Mouse (Mus musculus): ENCODE results near the gene Psmb11.
"Not testable (repeated sequence)": the region's sequence is repeated elsewhere in the genome, so short reads cannot be mapped to it uniquely, and the experiment has no call there.

Gene Psmb11

DNA sequence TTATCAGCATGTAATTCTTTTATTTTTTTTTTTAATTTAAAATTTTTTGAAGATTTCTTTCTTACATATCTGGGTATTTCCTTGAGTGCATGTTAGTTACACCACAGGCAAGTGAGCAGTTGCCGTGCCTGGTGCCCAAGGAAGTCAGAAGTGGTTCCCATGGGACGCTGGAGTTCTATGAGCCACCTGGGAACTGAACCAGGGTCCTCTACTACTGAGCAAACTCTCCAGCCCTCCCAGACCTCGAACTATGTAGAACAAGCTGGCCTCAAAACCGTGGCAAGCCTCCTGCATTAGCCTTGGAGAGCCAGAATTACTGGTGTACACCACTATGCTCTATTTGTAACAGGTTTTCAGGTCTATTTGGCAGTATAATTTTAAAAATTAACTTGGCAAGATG lies 18.6 kb upstream of the Psmb11 start:
- no peak for ATAC-seq (ENCODE audit: insufficient number of reproducible peaks, low FRiP score, low TSS enrichment)

DNA sequence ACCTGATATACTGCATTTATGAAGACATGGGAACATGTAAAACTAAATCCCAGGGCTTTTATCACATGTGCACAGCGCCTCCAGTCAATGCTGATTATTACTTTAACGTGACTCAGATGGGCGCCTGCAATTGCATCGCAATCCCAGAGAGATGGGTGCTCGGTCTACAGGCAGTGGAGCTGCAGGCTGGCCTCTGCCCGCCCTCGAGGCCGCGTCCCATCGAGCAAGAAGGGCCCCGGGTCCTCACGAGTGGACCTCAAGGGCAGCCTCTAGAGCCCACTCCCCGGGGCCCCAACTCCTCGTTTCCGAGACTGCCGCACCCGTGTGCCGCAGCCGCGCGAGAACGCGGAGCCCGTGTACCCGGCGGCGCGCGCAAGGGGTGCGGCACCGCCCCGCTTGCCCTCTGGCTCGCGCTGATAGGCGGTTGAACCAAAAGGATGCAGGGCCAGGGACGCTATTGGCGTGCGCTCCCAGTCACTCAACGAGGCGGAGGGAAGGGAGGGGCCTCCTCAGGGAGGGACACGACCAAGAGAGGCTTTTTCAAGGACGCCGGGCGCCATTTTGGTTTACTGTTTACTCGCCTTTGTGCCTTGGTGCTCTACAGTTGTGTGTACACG lies 18.1 kb upstream of the Psmb11 start:
- peak; percentile 99 for ATAC-seq (ENCODE audit: insufficient number of reproducible peaks, low FRiP score, low TSS enrichment)

DNA sequence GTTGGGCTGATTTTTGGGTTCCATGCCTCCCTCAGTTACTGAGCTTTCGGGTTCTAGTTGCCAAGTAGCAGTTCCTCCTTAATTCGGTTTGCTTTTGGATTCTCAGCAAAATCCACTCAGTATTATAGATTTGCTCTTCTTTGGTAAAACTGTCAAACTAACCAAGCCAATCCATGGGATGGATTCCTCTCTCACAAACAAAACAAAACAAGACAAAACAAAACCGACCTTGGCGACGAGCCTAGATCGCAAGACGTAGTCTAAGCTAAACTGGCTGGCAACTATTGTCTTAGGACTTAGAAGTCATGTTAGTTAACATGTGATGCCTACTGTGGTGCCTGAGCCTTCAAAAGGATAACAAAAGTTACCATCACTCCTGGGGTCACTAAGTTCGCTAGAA lies 17.5 kb upstream of the Psmb11 start:
- ATAC-seq (ENCODE audit: insufficient number of reproducible peaks, low FRiP score, low TSS enrichment), result no peak

DNA sequence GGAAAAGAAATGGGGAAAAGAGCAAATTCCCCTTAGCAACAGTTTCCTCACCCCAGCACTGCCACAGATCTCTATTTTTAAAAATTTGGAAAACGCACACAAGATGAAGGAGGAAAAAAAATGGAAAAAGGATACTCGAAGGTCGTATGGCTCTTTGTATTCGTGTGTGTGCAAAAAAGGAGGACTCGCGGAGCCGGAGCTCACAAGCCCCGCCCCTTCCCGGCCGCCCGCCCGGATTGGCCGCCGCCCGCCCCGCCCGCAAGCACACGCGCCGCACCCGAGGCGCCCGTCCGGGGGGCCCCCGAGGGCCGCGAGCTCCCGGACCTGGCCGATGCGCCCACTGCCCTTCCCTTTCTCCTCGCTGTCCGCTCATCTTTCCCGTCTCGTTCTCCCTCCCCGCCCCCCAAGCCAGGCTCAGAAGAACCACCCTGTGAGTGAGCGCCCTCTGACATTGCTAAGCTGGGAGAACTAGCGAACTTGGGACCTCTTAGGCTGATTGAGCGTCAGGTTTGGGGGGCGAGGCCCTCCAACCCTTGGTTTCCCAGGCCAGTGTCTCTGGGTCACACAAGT lies 15.4 kb upstream of the Psmb11 start, which contains the start of gene 4931414P19Rik:
TSS of gene 4931414P19Rik (minus strand) at position 242 of the 570 bp plus-strand sequence.
- no peak for ATAC-seq (ENCODE audit: insufficient number of reproducible peaks, low FRiP score, low TSS enrichment)

DNA sequence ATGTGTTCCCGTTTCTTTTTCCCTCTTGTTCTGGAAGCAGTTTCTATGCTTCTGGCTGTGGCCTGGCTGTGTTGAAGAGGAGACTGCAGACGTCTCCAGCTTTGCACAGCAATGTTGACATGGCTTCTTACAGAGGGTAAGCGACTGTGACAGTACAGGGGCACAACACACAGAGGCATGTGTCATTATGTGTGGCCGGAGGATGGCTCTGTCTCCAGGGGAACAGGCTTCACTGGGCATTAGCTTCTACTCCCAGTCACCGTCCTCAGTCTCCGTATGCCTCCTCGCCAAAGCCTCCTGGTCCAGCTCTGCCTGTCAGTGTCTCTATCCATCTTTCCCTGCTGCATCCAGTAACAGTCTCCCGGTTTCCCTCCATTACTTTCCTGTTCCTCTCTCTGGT lies 14.0 kb upstream of the Psmb11 start:
- ATAC-seq (ENCODE audit: insufficient number of reproducible peaks, low FRiP score, low TSS enrichment), result no peak

DNA sequence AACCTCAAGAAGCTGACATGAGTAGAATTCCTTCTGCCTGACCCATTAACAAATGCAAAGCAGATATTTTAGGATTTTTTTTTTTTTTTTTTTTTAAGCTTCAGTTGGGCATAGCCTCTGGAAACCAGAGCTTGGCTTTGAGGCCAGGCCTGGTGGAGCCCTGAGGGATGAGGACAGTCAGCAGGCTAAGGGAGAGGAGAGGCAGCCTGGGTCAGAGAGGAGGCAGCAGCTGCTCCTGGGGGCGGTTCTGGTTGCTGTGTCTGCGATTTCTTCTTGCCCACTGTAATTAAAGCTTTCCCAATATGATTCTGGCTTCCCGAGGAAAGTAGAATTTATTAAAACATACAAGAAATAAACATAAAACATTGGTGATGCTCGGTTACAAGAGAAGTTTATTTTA lies 12.0 kb upstream of the Psmb11 start:
- ATAC-seq (ENCODE audit: insufficient number of reproducible peaks, low FRiP score, low TSS enrichment), result no peak

DNA sequence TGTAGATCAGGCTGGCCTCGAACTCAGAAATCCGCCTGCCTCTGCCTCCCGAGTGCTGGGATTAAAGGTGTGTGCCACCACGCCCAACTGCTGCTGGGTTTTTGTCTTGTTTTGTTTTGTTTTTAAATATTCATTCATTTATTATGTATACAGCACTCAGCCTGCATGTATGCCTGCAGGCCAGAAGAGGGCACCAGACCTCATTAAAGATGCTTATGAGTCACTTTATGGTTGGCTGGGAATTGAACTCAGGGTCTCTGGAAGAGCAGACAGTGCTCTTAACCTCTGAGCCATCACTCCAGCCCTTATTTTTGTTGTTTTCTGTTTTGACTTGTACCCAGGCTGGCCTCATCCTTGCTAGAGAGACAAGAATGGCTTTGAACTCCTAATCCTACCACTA lies 11.3 kb upstream of the Psmb11 start:
- ATAC-seq (ENCODE audit: insufficient number of reproducible peaks, low FRiP score, low TSS enrichment), result no peak

DNA sequence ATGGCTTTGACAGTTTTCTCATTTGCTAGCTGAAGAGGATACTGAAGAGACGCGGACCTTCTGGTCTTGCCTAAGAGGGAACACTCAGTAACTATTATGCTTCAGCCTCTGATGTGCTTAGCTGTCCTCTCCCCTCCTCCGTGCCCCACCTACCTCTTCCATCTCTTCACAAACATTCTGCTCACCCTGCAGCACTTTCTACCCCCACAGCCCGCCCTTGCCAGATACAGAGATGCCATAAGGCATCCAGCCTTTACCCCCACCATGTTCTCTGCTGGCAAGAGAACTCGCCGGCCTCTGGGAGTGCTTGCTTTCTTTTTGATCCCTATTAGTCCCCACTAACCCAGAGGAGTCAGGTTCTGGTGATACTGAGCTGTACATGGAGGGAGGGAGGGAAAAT lies 10.6 kb upstream of the Psmb11 start:
- ATAC-seq (ENCODE audit: insufficient number of reproducible peaks, low FRiP score, low TSS enrichment), result no peak

DNA sequence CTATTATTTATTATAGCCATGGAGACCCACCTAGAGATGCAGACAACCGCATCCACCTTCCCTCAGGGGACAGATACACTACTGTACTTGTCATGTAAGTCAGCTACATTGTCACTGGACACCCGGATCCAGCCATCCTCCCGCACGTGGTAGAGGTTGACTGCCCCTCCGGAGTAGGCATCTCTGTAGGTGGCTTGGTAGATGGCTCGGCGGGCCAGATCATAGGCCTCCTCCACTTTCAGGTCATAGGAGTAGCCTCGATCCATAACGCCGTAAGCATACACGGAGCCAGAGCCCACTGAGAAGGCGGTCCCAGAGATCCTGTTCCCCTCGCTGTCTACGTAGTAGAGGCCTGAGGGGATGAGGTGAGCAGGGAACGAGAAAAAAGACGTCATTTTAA lies 7.1 kb upstream of the Psmb11 start:
- ATAC-seq (ENCODE audit: insufficient number of reproducible peaks, low FRiP score, low TSS enrichment), result not testable (repeated sequence)

DNA sequence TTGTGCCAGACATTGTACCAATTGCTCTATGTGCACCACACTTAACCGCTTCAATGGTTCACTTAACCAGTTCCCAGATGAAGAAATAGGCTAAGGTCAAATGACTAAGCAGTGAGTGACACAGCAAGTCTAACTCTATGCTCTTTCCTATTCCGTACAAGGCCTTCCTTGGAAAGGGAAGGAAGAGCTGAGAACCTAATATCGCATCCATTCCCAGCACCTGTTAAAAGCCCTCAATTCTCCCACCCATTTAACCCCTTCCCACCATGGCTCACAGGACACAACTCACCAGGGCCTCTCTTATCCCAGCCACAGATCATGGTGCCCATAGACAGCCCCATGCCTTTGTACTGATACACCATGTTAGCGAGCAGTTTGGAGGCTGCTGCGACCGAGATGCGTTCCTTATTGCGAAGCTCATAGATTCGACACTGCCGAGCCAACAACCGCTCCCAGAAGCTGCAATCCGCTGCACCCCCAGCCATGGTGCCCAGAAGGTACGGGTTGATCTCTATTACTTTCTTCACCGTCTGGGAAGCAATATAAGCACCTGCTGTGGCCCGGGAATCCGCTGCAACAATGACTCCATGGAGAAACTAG lies 4.9 kb upstream of the Psmb11 start:
- ATAC-seq (ENCODE audit: insufficient number of reproducible peaks, low FRiP score, low TSS enrichment), result no peak

DNA sequence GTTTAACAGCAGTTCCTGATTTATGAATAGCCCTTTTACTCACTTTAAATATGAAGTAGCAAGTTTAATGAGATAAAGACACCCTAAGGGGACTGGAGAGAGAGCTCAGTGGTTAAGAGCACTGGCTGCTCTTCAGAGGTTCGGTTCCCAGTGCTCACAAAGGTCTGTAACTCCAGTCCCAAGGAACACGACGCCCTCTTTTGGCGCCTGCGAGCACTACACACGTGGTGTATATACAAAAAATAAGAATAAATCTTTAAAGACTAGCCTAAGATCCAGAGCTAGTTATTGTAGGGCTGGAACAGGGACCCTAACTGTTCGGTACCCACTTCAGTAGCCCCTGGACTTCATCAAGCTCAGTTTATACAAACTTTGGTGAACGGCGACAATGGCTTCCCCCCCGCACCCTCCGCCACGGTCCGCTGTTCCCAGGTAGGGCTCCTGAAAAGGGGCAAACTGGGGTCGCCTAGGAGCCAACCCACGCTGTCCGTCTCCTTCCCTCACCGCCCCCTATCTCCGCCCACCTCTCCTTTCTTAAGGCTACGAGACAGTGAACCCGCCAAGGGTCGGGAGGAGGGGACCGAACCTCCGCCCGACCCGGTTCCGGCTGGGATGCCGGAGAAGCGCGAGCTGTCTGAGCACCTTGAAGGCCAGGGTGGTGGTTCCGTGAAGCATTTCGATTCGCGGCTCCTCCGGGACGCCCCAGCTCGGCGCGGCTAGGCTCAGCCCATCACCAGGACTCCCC lies 3.9 kb upstream of the Psmb11 start:
- ATAC-seq (ENCODE audit: insufficient number of reproducible peaks, low FRiP score, low TSS enrichment), result peak; percentile 27; the same call in 1 of the 2 replicates

DNA sequence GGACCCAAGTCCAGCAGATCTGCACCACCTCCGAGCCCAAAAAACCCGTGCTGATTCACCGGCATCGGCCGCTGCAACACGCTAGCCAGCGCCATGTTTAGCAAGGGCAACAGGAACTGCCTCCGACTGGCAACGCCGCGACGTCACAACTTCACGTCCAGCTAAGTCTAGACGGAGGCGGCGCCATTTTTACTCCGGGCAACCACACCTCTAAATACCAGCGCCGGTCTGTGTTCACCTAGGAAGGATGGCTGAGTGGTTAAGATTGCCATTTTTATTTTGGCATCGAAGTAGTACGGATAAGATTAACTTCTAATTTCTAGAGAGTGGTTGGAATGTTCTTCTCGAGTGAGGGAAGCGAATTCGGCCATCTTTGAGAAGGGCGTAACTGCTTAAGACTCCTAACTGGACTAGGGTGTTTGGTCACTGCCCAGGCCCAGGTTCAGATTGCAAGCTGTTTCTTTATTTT lies 3.3 kb upstream of the Psmb11 start, which contains the start of gene Psmb5:
TSS of gene Psmb5 (minus strand) at position 126 of the 469 bp plus-strand sequence.
- ATAC-seq (ENCODE audit: insufficient number of reproducible peaks, low FRiP score, low TSS enrichment), result peak; percentile 82

DNA sequence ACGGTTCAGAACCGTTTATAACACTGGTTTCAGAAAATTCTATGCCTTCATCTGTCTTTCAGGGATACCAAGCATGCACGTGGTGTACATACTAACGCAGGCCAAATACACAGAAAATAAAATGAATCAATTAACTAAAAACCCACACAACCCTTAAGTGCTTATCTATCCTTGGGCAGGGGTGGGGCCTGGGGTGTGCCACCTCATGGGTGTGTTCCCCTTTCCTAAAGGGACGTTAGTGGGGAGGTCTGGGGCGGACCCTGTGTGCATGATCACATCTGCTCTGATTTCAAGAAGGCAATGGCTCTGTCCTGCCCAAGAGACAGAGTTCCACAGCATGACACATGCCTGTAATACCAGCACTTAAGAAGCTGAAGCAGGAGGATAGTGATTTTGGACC lies 2.1 kb downstream of the Psmb11 start:
- ATAC-seq (ENCODE audit: insufficient number of reproducible peaks, low FRiP score, low TSS enrichment), result no peak

DNA sequence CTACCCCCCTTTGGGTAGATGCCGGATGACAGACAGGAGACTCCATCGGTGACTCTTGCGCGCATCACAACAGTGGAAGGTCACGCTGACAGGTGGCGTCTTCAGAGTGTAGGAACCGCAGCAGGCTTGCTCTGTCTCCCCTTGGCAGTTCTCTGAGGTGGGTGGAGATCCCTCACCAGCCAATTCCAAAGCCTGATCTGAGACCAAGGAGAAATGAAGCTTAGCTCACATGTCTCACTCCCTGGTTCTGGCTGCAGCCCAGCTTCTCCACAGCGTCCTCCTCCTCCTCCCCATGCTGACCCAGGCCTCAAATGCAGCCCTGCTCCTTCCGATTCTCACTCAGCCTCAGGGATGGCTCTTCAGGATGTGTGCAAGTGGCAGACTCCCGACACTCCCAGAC lies 3.7 kb downstream of the Psmb11 start:
- no peak for ATAC-seq (ENCODE audit: insufficient number of reproducible peaks, low FRiP score, low TSS enrichment)

DNA sequence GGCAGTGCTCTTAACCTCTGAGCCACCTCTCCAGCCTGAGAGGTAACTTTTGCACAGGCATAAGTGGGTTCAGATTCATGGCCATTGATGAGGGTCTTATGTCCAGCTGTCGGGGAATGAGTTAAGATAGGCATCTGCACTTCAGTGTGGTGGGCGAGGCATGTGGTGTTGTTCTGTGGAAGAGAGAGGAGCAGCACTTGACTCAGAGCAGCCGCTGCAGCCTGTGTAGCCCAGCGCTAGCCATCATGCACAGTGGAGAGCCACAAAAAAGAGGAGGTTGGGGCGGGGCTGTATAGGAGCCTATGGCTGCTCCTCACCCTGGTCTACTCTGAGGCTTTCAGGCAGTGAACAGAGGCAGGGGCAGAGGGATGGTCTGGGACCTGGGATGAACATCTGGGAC lies 6.9 kb downstream of the Psmb11 start:
- ATAC-seq (ENCODE audit: insufficient number of reproducible peaks, low FRiP score, low TSS enrichment), result no peak

DNA sequence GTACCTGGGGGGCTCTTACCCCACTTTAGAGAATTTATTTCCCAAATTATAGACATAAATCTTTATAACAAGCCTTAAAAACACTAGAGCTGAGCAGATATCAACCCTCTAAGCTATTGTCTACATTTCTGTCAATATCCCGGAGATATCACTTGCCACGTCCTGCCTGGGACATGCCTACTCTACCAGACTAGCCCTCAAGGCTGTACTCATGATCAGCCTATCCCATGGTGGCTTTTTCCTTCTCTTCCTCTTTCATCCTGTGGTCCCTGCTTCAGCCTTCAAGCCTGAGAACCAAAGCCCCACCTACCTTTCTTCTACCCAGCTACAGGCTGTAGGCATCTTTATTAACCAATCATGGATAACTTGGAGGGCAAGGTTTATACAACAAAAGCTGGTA lies 8.6 kb downstream of the Psmb11 start:
- no peak for ATAC-seq (ENCODE audit: insufficient number of reproducible peaks, low FRiP score, low TSS enrichment)

DNA sequence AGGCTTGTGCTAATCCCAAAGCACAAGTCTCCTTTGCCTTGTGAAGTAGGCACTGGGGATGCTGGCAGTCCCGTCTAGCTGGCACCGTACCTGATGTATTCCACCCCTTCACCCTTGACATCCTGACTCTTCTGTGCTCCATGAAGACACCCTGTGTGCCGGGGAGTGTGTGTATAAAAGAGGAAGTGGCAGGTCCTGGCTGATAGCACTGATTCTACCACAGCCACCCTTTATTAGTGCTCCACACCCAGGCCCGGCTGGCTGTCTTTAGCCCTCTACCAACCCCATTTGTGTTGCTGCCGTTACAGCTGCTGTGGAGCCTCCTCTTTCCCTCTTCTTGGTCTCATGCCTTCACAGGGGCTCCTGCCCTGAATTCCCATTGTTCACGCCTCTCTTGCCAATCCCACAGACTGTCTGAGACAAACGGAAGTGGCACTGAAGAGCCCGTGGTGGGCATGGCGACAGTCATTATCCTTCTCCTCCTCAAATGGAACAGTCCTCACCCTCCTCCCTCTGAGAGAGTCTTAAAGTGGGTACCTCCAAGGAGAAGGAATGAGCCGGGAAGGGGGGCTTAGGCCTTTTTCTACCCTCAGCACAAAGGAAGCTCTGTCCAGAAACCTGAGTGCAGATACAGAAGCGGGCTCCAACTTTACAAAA lies 9.5 kb downstream of the Psmb11 start:
- no peak for ATAC-seq (ENCODE audit: insufficient number of reproducible peaks, low FRiP score, low TSS enrichment)

DNA sequence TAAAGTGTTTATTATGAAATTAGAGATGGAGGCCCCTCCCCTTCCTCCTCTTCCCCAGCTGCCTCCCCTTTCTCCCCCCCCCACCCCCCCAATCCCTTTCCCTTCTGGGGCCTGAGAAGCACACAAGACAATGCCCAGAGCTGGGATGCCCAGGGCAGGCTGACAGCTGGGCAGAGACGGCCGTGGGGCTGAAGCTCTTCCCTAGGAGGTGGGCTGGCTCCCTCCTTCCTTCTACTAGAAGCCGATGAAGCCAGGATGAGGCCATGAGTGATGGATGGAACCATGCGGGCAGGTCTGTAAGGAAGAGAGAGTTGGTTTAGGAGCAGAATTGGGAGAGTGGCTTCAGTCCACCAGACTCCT lies 10.0 kb downstream of the Psmb11 start:
- ATAC-seq (ENCODE audit: insufficient number of reproducible peaks, low FRiP score, low TSS enrichment), result no peak

DNA sequence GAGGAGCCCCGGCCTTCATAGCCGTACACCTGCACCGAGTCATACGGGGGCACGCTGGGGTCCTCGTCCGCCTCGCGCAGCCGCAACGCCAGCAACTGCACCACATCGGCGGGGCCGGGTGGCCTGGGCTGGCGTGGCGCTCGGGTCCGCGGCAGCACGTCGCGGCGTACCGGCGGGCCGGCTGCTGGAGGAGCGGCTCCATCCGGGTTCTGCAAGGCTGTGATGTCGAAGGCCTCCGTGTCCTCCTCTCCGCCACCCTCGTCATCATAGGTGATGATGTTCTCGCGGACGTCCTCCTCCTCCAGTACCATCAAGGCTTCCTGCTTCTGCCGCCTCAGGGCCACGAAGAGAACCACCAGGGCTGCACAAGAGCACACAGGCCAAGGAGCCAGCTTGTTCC lies 11.0 kb downstream of the Psmb11 start:
- ATAC-seq (ENCODE audit: insufficient number of reproducible peaks, low FRiP score, low TSS enrichment), result no peak

DNA sequence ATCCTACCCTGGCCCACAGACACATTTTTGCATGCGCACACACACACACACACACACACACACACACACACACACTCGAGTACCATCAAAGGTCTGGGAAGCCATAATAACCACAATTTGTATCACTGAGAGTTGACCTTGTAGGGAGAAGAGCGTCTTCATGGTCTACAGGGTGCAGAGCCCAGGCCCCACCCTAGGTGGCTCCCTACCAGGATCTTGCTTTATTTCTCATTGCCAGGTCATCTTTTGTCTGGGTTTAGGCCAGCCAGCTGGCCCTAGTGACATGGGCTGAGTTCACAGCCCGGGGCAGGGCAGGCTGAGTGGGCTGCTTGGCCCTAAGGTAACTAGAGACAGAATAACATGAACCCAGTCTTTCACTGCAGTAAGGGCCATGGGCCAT lies 12.9 kb downstream of the Psmb11 start:
- ATAC-seq (ENCODE audit: insufficient number of reproducible peaks, low FRiP score, low TSS enrichment), result no peak

DNA sequence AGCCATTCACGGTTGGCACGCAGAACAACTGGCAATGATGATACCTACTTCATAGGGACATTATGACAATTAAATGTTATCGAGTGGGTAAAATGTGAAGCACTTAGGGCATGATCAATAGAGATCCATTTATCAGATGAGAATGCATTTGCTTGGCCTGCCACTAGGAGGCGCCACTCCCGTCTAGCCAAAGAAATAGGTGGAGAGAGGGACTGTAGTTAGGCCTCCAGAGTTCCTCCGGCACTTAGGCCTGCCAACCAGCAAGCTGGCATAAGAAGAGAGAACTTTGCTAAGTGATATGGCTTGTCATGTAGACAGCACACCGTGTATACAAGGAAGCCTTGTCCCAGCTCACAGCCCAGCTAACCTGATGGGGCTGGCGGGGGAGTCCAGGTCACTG lies 15.7 kb downstream of the Psmb11 start:
- no peak for ATAC-seq (ENCODE audit: insufficient number of reproducible peaks, low FRiP score, low TSS enrichment)
